Mouse (Mus musculus): ENCODE measurements around the gene Cyp24a1. TPM values are rescaled to one million over a fixed set of nuclear protein-coding genes. Genes with fewer than 3 reads are reported as not detected.

The Cyp24a1 gene
- polyA plus RNA-seq, 1 experiment from 2014 or later = 0.05 TPM

GRCm38 (mm10) chr2:170487202-170487601, 9.7 kb downstream of the Cyp24a1 start:
- Histone ChIP-seq H3K9me3 (no peaks in the 10 kb centered on the region), H3K4me2 (replicated peaks) (no peak overlapping the region), H3K9ac (no peak overlapping the region), H3K4me3 (no peak overlapping the region), H3K36me3 (no peaks in the 10 kb centered on the region), H3K4me1 (no peaks in the 10 kb centered on the region), H3K27ac (no peak overlapping the region), H3K27me3 (replicated peaks) (peaks cover 8% of the 10 kb centered on the region; the same call in 1 of the 2 replicates)
- WGBS = 77% methylated on average over 7 of the region's 7 CpGs
- ATAC-seq (ENCODE audit: low FRiP score, low read depth) = no peak

GRCm38 (mm10) chr2:170483914-170484313, 13.0 kb downstream of the Cyp24a1 start:
- no peak overlapping the region for H3K4me3 ChIP-seq
- H3K27ac ChIP-seq = no peak overlapping the region
- no peak for ATAC-seq (ENCODE audit: low FRiP score, low read depth)
- no peak overlapping the region for H3K9ac ChIP-seq
- 74% methylated on average over 11 of the region's 11 CpGs for WGBS
- H3K4me2 ChIP-seq (replicated peaks) = no peak overlapping the region
- H3K36me3 ChIP-seq = no peaks in the 10 kb centered on the region
- H3K9me3 ChIP-seq = no peaks in the 10 kb centered on the region
- no peaks in the 10 kb centered on the region for H3K4me1 ChIP-seq
- no peaks in the 10 kb centered on the region for H3K27me3 ChIP-seq (replicated peaks)

DNA sequence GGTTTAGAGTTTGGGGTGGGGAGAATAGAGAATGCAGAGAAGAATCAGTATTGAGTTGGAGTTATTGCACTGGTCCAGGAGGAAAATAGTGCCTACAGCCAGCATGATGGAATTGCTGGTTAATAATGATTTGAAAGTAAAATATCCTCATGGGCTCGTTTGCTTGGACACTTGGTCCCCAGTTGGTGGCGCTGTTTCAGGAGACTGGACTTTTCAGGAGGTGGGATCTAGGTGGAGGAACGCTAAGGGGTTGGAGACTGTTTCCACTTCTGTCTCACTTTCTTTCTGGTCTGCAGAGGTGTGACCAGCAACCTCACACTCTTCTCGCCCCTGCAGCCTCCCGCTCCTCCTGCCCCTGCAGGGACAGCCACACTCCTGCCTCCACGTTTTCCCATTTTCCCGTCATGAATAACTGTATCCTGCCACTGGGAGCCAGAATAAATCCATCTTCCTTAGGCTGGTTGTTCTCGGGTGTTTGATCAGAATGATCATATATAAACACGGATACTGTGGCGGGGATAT, 14.9 kb downstream of the Cyp24a1 start:
- Histone ChIP-seq H3K27me3 (replicated peaks) (no peaks in the 10 kb centered on the region), H3K9me3 (no peaks in the 10 kb centered on the region), H3K27ac (no peak overlapping the region), H3K36me3 (no peaks in the 10 kb centered on the region), H3K4me1 (no peaks in the 10 kb centered on the region), H3K4me2 (replicated peaks) (no peak overlapping the region), H3K9ac (no peak overlapping the region), H3K4me3 (no peak overlapping the region)
- no peak for ATAC-seq (ENCODE audit: low FRiP score, low read depth)
- 71% methylated on average over 10 of the region's 10 CpGs for WGBS

DNA sequence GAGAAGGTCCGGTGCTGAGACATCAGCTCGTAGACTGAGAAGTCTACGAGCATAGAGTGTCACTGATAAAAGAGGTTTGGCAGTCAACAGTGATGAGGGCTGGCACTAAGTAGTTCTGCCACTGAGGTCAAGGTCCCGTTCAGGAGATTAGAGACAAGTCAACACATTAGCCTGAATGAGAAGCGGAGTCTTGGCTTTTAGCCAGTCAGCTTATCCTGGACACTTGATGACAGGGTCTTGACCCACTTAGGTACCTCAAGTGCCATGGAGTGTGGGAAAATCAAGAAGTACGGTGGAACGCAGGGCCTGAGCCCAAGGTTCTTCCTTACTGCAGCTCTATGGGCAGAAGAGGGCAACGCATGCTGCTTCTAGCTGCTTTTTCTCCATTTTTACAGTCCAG, 20.3 kb downstream of the Cyp24a1 start:
- WGBS = 94% methylated on average over 8 of the region's 8 CpGs

GRCm38 (mm10) chr2:170476215-170476614, 20.7 kb downstream of the Cyp24a1 start:
- Histone ChIP-seq H3K9me3 (no peaks in the 10 kb centered on the region), H3K27me3 (replicated peaks) (no peaks in the 10 kb centered on the region), H3K9ac (no peak overlapping the region), H3K36me3 (no peaks in the 10 kb centered on the region), H3K4me1 (no peaks in the 10 kb centered on the region), H3K4me3 (no peak overlapping the region), H3K27ac (no peak overlapping the region), H3K4me2 (replicated peaks) (no peak overlapping the region)
- WGBS = 85% methylated on average over 11 of the region's 11 CpGs
- ATAC-seq (ENCODE audit: low FRiP score, low read depth) = no peak

More for the DNA sequence above, 20.3 kb downstream of the Cyp24a1 start:
- Histone ChIP-seq H3K4me3 (no peak overlapping the region), H3K9ac (no peak overlapping the region), H3K9me3 (no peaks in the 10 kb centered on the region), H3K4me2 (replicated peaks) (no peak overlapping the region), H3K27ac (no peak overlapping the region), H3K36me3 (no peaks in the 10 kb centered on the region), H3K4me1 (no peaks in the 10 kb centered on the region), H3K27me3 (replicated peaks) (no peaks in the 10 kb centered on the region)
- ATAC-seq (ENCODE audit: low FRiP score, low read depth) = no peak

GRCm38 (mm10) chr2:170475164-170475563, 21.8 kb downstream of the Cyp24a1 start:
- Histone ChIP-seq H3K27me3 (replicated peaks) (no peaks in the 10 kb centered on the region), H3K4me3 (no peak overlapping the region), H3K4me2 (replicated peaks) (no peak overlapping the region), H3K9ac (no peak overlapping the region), H3K4me1 (0 out of 2 replicates have a peak, but pooled peaks cover 2% of the 10 kb centered on the region), H3K9me3 (no peaks in the 10 kb centered on the region), H3K36me3 (no peaks in the 10 kb centered on the region), H3K27ac (no peak overlapping the region)
- no peak for ATAC-seq (ENCODE audit: low FRiP score, low read depth)
- WGBS = 74% methylated on average over 3 of the region's 3 CpGs

- WGBS = 92% methylated on average over 5 of the region's 5 CpGs
- H3K4me2 ChIP-seq (replicated peaks) = no peak overlapping the region
- no peak for ATAC-seq (ENCODE audit: low FRiP score, low read depth)
Observed at GRCm38 (mm10) chr2:170474125-170474524, 22.8 kb downstream of the Cyp24a1 start.

DNA sequence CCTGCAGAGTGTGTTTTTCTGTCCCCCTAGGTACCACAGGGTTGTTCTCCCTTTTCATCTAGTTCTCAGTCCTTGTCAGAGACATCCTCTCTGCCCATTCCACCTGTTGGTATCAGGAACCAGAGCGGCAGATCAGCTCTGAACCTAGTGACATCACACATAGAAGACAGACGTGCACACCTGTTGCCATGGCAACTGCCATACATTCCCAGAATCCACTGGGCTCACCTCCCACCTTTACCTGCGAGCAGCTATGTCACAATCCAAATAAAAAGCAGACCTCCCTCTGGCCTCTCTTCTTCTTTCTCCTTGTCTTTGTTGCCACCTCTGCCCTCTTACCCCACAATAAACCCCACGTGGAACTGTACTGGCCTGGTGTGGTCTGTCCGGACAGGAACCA, 26.4 kb downstream of the Cyp24a1 start:
- H3K9ac ChIP-seq = no peak overlapping the region
- no peaks in the 10 kb centered on the region for H3K9me3 ChIP-seq
- H3K36me3 ChIP-seq = no peaks in the 10 kb centered on the region
- no peak for ATAC-seq (ENCODE audit: low FRiP score, low read depth)
- 89% methylated on average over 5 of the region's 5 CpGs for WGBS
- H3K27ac ChIP-seq = no peak overlapping the region
- H3K4me3 ChIP-seq = no peak overlapping the region
- H3K4me1 ChIP-seq = peaks cover 10% of the 10 kb centered on the region; the same call in 1 of the 2 replicates
- no peak overlapping the region for H3K4me2 ChIP-seq (replicated peaks)
- H3K27me3 ChIP-seq (replicated peaks) = no peaks in the 10 kb centered on the region

More at GRCm38 (mm10) chr2:170474125-170474524, 22.8 kb downstream of the Cyp24a1 start:
- Histone ChIP-seq H3K9me3 (no peaks in the 10 kb centered on the region), H3K27ac (no peak overlapping the region), H3K4me3 (no peak overlapping the region), H3K27me3 (replicated peaks) (no peaks in the 10 kb centered on the region), H3K9ac (no peak overlapping the region), H3K36me3 (no peaks in the 10 kb centered on the region), H3K4me1 (peaks cover 10% of the 10 kb centered on the region; the same call in 1 of the 2 replicates)

DNA sequence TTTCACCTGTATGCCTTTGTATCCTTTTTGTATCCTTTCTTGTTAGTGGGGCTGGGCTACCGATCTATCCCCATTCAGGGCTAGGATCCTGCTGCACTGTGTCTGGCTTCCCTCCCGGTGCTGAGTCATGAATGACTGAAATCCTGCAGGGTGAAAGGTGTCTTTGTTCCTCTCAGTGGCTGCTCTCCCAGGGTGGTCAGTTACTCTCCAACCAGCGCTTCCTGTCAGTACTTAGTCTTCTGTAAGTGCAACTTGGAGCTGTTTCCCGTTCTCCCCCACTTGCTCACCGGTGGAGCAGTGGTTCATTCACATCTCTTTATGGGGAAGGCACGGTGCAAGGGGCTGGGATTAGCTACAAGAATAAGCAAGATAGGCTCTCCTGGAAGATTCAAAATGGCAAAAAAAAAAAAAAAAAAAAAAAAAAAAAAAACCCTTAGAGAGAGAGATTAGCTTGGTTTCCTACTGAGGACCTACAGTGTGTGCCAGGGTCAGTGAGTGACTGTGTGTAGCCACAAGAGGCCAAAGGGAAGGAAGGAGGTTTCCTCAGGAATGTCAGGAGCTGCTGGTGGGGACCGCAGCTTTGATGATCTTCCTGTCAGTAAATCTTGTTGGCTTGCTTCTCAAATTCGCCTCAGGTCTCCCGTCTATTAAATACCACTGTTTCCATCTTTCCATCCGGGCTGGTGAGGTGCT, 27.2 kb downstream of the Cyp24a1 start:
- no peak for ATAC-seq (ENCODE audit: low FRiP score, low read depth)
- H3K4me3 ChIP-seq = no peak overlapping the region
- no peaks in the 10 kb centered on the region for H3K36me3 ChIP-seq
- peak overlapping the region; percentile 6; the same call in 1 of the 2 replicates for H3K4me2 ChIP-seq (replicated peaks)
- H3K4me1 ChIP-seq = peaks cover 10% of the 10 kb centered on the region; the same call in 1 of the 2 replicates
- 10% methylated on average over 10 of the region's 10 CpGs for WGBS
- no peak overlapping the region for H3K27ac ChIP-seq
- H3K9ac ChIP-seq = no peak overlapping the region
- H3K27me3 ChIP-seq (replicated peaks) = no peaks in the 10 kb centered on the region
- H3K9me3 ChIP-seq = no peaks in the 10 kb centered on the region

- Histone ChIP-seq H3K4me1 (peaks cover 10% of the 10 kb centered on the region; the same call in 1 of the 2 replicates), H3K9ac (no peak overlapping the region), H3K36me3 (no peaks in the 10 kb centered on the region), H3K27ac (no peak overlapping the region), H3K9me3 (no peaks in the 10 kb centered on the region), H3K4me3 (no peak overlapping the region), H3K4me2 (replicated peaks) (no peak overlapping the region), H3K27me3 (replicated peaks) (no peaks in the 10 kb centered on the region)
- no peak for ATAC-seq (ENCODE audit: low FRiP score, low read depth)
Observed at GRCm38 (mm10) chr2:170468009-170468408, 28.9 kb downstream of the Cyp24a1 start.

DNA sequence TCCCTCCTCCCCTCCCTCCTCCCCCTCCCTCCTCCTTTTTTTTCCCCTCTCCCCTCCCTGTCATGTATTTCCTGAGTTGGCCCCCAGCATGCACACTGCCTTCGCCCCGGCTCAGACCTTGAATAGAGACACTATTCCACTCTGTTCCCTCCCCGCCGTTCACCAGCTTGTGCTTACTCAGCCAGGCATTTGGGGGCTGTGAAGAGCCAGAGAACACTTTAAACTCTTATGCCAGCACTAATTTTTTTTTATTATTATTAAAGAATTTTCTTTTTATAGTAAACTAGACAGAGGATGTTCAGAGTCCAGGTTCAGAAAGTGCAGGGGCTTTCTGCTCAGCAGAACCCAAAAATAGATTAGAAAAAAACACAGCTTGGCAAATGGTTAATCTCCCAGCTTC, 32.1 kb downstream of the Cyp24a1 start:
- no peaks in the 10 kb centered on the region for H3K27me3 ChIP-seq (replicated peaks)
- H3K9ac ChIP-seq = no peak overlapping the region
- 39% methylated on average over 4 of the region's 4 CpGs for WGBS
- no peaks in the 10 kb centered on the region for H3K9me3 ChIP-seq
- H3K36me3 ChIP-seq = no peaks in the 10 kb centered on the region
- no peak overlapping the region for H3K4me3 ChIP-seq
- ATAC-seq (ENCODE audit: low FRiP score, low read depth) = no peak
- no peak overlapping the region for H3K27ac ChIP-seq
- peaks cover 6% of the 10 kb centered on the region; the same call in 1 of the 2 replicates for H3K4me1 ChIP-seq
- H3K4me2 ChIP-seq (replicated peaks) = no peak overlapping the region

DNA sequence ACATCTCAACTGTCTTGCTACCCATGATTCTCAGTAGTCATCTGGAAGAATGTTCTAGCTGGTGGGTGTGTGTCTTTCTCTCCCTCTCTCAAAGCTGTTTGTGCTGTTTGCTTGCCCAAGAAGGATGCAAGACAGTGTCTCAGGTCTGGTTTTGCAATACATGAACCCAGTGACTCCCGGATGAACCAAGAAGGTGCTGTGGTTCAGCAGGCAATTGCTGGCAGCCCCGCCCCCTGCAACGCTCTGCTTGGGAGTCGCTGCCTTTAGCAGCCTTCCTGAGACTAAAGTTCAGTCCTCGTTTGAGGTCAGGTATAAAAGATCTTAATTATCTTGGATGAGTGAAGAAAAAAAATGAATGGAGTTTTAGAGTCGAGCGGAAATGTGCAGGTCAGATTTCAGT, 35.3 kb downstream of the Cyp24a1 start:
- Histone ChIP-seq H3K4me2 (replicated peaks) (no peak overlapping the region), H3K9me3 (no peaks in the 10 kb centered on the region), H3K9ac (no peak overlapping the region), H3K36me3 (no peaks in the 10 kb centered on the region), H3K27me3 (replicated peaks) (no peaks in the 10 kb centered on the region), H3K27ac (no peak overlapping the region), H3K4me1 (0 out of 2 replicates have a peak, but pooled peaks cover 5% of the 10 kb centered on the region), H3K4me3 (no peak overlapping the region)
- no peak for ATAC-seq (ENCODE audit: low FRiP score, low read depth)
- WGBS = 58% methylated on average over 7 of the region's 7 CpGs

DNA sequence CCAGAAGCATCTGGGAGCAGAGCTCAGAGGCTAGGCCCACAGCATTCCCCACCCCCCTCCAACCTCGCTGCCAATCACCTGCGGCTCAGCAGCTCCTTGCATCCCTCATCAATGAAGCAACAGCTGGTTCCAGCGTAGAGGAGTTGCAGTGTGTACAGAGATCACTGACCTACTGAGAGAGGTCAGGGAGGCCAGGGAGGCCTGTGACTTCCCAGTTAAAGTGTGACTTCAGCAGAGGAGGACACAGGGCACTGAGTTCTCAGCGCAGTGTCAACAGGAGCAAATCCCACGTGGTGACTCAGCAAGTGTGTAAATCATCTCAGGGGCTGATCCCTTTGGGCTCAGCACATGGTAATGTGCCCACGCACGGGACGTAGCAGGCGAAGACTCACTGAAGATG, 37.1 kb downstream of the Cyp24a1 start:
- no peak overlapping the region for H3K4me3 ChIP-seq
- no peak overlapping the region for H3K4me2 ChIP-seq (replicated peaks)
- no peaks in the 10 kb centered on the region for H3K36me3 ChIP-seq
- no peaks in the 10 kb centered on the region for H3K27me3 ChIP-seq (replicated peaks)
- H3K9ac ChIP-seq = no peak overlapping the region
- WGBS = 32% methylated on average over 9 of the region's 9 CpGs
- H3K27ac ChIP-seq = no peak overlapping the region
- ATAC-seq (ENCODE audit: low FRiP score, low read depth) = no peak
- H3K4me1 ChIP-seq = 0 out of 2 replicates have a peak, but pooled peaks cover 5% of the 10 kb centered on the region
- H3K9me3 ChIP-seq = no peaks in the 10 kb centered on the region

All from neural tube, embryonic 12.5 days (tissue).